Mouse (Mus musculus): ENCODE measurements at regions not wholly inside any gene's neighbourhood (a gene's known extent, or its start where the extent isn't known, plus 50 kb on each side); places are given as distances from the start of the nearest gene placed in this dataset.

DNA sequence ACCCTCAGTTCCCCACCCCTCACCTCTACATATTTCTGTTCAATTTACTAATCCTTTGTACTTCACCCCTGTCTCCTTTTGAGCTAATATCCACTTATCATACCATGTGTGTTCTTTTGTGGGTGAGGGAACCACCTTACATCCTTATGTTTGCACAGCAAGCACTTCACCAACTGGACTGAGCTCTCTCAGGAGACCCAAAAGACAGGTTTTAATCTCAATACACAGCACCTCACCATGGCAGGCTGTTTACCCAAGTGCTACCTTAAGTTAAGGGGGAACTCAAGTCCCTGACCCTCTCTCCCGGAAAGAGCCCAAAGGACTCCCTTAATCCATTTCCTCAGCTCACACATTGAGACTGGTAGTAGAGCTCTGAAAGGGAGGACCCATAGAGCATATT is 62.3 kb upstream of the Agr3 start:
- no peak overlapping the region for H3K27ac ChIP-seq (ENCODE audit: insufficient read depth, low read depth, low read length, poor library complexity, severe bottlenecking)
- no peaks in the 10 kb centered on the region for H3K4me1 ChIP-seq (ENCODE audit: control insufficient read depth in 2 of 2, insufficient read depth in 2 of 2, low read length in 2 of 2, poor library complexity in 1 of 2)
- H3K36me3 ChIP-seq (ENCODE audit: control insufficient read depth, insufficient read depth, low read length, poor library complexity, severe bottlenecking) = no peaks in the 10 kb centered on the region
- no peak for TF ChIP-seq ZNF384 (IDR thresholded peaks at IDR 0.05; ENCODE audit: low read depth, low read length)
- TF ChIP-seq HCFC1 (IDR thresholded peaks at IDR 0.05; ENCODE audit: borderline replicate concordance, insufficient read depth, low read length) = no peak
- in situ Hi-C loops (cut with MboI; ENCODE audit: low sequenced_read_pairs in 2 of 2, unreplicated experiment in 2 of 2) = no loop called here
- DNase-seq (ENCODE audit: low read depth, low spot score) = no peak
- H3K4me3 ChIP-seq (ENCODE audit: insufficient read depth in 1 of 2, low read depth in 1 of 2, low read length in 2 of 2, poor library complexity in 1 of 2, severe bottlenecking in 1 of 2) = no peak overlapping the region
- H3K9me3 ChIP-seq (ENCODE audit: control insufficient read depth, insufficient read depth, low read depth, low read length) = no peaks in the 10 kb centered on the region
- no peak overlapping the region for H3K9ac ChIP-seq (ENCODE audit: insufficient read depth, low read depth, low read length, poor library complexity, severe bottlenecking)

DNA sequence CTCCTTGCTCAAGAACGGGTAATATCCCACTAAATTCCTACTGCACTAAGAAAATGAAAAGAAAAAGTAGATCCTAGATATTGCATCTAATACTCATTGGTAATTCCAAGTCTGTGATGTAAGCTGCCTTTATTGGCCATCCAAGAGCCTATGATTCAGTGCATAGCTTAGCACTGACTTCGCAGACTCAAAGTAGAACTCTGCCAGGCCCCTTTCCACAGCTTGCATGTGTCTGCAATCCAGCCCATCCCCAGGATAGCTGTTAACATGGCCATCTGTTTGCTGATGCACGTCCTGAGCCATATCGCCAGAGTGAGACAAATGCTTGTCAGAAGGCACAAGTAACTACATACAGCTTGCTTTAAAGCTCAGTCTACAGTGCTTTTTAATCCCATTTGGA is 72.3 kb upstream of the Agr3 start:
- H3K4me1 ChIP-seq (ENCODE audit: control insufficient read depth in 2 of 2, insufficient read depth in 2 of 2, low read length in 2 of 2, poor library complexity in 1 of 2) = no peaks in the 10 kb centered on the region
- no peaks in the 10 kb centered on the region for H3K9me3 ChIP-seq (ENCODE audit: control insufficient read depth, insufficient read depth, low read depth, low read length)
- no peaks in the 10 kb centered on the region for H3K36me3 ChIP-seq (ENCODE audit: control insufficient read depth, insufficient read depth, low read length, poor library complexity, severe bottlenecking)
- no peak overlapping the region for H3K4me3 ChIP-seq (ENCODE audit: insufficient read depth in 1 of 2, low read depth in 1 of 2, low read length in 2 of 2, poor library complexity in 1 of 2, severe bottlenecking in 1 of 2)
- no peak for DNase-seq (ENCODE audit: low read depth, low spot score)
- no peak for TF ChIP-seq ZNF384 (IDR thresholded peaks at IDR 0.05; ENCODE audit: low read depth, low read length)
- TF ChIP-seq ZC3H11A (IDR thresholded peaks at IDR 0.05; ENCODE audit: borderline replicate concordance, low read depth, low read length) = no peak
- no peak for TF ChIP-seq HCFC1 (IDR thresholded peaks at IDR 0.05; ENCODE audit: borderline replicate concordance, insufficient read depth, low read length)
- TF ChIP-seq CHD2 (IDR thresholded peaks at IDR 0.05; ENCODE audit: low read depth, low read length) = no peak
- TF ChIP-seq MAFK (IDR thresholded peaks at IDR 0.05; ENCODE audit: insufficient read depth, low read depth, low read length) = no peak
- in situ Hi-C loops (cut with MboI; ENCODE audit: low sequenced_read_pairs in 2 of 2, unreplicated experiment in 2 of 2) = no loop called here
- H3K27ac ChIP-seq (ENCODE audit: insufficient read depth, low read depth, low read length, poor library complexity, severe bottlenecking) = no peak overlapping the region
- H3K9ac ChIP-seq (ENCODE audit: insufficient read depth, low read depth, low read length, poor library complexity, severe bottlenecking) = no peak overlapping the region

DNA sequence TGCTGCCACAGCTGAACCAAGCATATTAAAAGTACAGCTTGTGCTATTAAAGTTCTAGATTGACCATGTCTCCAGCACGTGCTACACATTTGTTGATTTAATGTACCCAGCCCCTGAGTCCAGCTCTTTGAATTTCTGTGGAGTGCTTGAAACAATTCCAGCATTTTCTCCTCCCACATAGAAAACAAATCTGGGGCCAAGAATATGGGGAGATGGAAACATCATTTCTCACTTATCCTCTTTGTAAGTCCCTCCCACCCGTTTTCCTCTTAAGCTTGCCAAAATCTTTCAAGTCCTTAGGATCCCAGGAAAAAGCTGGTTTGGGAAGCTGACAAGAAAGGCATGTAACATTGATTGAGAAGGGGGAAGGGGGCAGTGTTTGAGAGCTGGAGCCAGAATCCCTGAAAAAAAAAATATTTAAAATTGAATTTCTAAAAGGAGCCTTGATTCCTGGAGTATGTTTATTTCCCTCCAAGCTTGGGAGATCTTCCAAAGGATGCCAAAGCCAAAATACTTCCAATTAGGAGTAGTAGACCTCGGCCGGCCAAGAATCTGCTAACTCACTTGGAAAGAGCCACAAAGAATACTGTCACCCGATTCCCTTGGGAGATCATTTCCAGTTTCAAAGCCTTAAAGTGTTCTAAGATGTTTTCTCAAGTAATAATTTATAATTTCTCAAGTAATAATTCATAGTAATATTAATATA is 78.4 kb upstream of the Agr3 start:
- H3K36me3 ChIP-seq (ENCODE audit: control insufficient read depth, insufficient read depth, low read length, poor library complexity, severe bottlenecking) = no peaks in the 10 kb centered on the region
- TF ChIP-seq HCFC1 (IDR thresholded peaks at IDR 0.05; ENCODE audit: borderline replicate concordance, insufficient read depth, low read length) = no peak
- no peak for TF ChIP-seq MAFK (IDR thresholded peaks at IDR 0.05; ENCODE audit: insufficient read depth, low read depth, low read length)
- TF ChIP-seq ZNF384 (IDR thresholded peaks at IDR 0.05; ENCODE audit: low read depth, low read length) = no peak
- no peak for TF ChIP-seq CHD2 (IDR thresholded peaks at IDR 0.05; ENCODE audit: low read depth, low read length)
- TF ChIP-seq ZC3H11A (IDR thresholded peaks at IDR 0.05; ENCODE audit: borderline replicate concordance, low read depth, low read length) = no peak
- H3K4me3 ChIP-seq (ENCODE audit: insufficient read depth in 1 of 2, low read depth in 1 of 2, low read length in 2 of 2, poor library complexity in 1 of 2, severe bottlenecking in 1 of 2) = no peak overlapping the region
- no peaks in the 10 kb centered on the region for H3K4me1 ChIP-seq (ENCODE audit: control insufficient read depth in 2 of 2, insufficient read depth in 2 of 2, low read length in 2 of 2, poor library complexity in 1 of 2)
- DNase-seq (ENCODE audit: low read depth, low spot score) = no peak
- no peak overlapping the region for H3K27ac ChIP-seq (ENCODE audit: insufficient read depth, low read depth, low read length, poor library complexity, severe bottlenecking)
- no peaks in the 10 kb centered on the region for H3K9me3 ChIP-seq (ENCODE audit: control insufficient read depth, insufficient read depth, low read depth, low read length)
- in situ Hi-C loops (cut with MboI; ENCODE audit: low sequenced_read_pairs in 2 of 2, unreplicated experiment in 2 of 2) = no loop called here
- no peak overlapping the region for H3K9ac ChIP-seq (ENCODE audit: insufficient read depth, low read depth, low read length, poor library complexity, severe bottlenecking)

DNA sequence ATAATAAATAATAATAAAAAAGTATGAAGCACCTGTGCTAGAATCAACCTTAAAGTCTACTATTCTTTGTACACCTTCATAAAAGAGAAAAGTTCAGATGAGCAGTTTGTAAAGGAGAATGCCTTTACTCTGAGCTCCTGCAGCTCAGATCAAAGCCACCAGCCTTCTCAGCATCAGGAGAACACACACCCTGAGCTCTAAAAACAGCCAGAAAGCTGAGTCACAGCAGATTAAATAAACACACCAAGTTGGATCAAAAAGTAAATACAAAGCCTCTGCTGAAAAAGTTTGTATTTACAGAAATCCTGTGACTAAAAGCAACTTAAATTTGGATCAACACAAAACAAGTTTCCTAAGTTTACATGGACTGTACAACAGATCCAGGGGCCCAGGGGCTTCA is 88.5 kb upstream of the Agr3 start:
- no peaks in the 10 kb centered on the region for H3K9me3 ChIP-seq (ENCODE audit: control insufficient read depth, insufficient read depth, low read depth, low read length)
- TF ChIP-seq CHD2 (IDR thresholded peaks at IDR 0.05; ENCODE audit: low read depth, low read length) (no peak), HCFC1 (IDR thresholded peaks at IDR 0.05; ENCODE audit: borderline replicate concordance, insufficient read depth, low read length) (no peak)
- no peak for DNase-seq (ENCODE audit: low read depth, low spot score)
- no peak overlapping the region for H3K9ac ChIP-seq (ENCODE audit: insufficient read depth, low read depth, low read length, poor library complexity, severe bottlenecking)
- H3K36me3 ChIP-seq (ENCODE audit: control insufficient read depth, insufficient read depth, low read length, poor library complexity, severe bottlenecking) = no peaks in the 10 kb centered on the region
- in situ Hi-C loops (cut with MboI; ENCODE audit: low sequenced_read_pairs in 2 of 2, unreplicated experiment in 2 of 2) = no loop called here
- no peaks in the 10 kb centered on the region for H3K4me1 ChIP-seq (ENCODE audit: control insufficient read depth in 2 of 2, insufficient read depth in 2 of 2, low read length in 2 of 2, poor library complexity in 1 of 2)
- no peak overlapping the region for H3K27ac ChIP-seq (ENCODE audit: insufficient read depth, low read depth, low read length, poor library complexity, severe bottlenecking)
- H3K4me3 ChIP-seq (ENCODE audit: insufficient read depth in 1 of 2, low read depth in 1 of 2, low read length in 2 of 2, poor library complexity in 1 of 2, severe bottlenecking in 1 of 2) = no peak overlapping the region

DNA sequence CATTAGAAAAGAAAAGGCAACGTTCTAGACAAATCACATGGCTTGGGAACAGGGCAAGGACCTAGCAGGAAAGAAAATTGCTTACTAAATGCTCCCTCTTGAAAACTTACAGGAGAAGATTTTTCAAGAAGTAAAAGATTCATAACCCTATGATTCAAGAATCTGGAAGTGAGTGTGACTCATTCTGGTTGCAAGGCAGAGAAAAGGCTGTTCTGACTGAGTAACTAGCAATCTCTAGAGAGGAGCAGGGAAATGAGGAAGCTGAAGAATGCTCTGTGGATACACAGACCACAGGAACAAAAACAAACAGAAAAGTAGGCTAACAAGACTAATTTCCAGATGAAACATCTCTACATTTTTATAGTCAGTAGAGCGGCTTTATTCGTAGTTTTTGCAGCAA is 92.1 kb upstream of the Agr3 start:
- Histone ChIP-seq H3K4me3 (ENCODE audit: insufficient read depth in 1 of 2, low read depth in 1 of 2, low read length in 2 of 2, poor library complexity in 1 of 2, severe bottlenecking in 1 of 2) (no peak overlapping the region), H3K4me1 (ENCODE audit: control insufficient read depth in 2 of 2, insufficient read depth in 2 of 2, low read length in 2 of 2, poor library complexity in 1 of 2) (no peaks in the 10 kb centered on the region), H3K9me3 (ENCODE audit: control insufficient read depth, insufficient read depth, low read depth, low read length) (no peaks in the 10 kb centered on the region), H3K9ac (ENCODE audit: insufficient read depth, low read depth, low read length, poor library complexity, severe bottlenecking) (no peak overlapping the region), H3K36me3 (ENCODE audit: control insufficient read depth, insufficient read depth, low read length, poor library complexity, severe bottlenecking) (no peaks in the 10 kb centered on the region), H3K27ac (ENCODE audit: insufficient read depth, low read depth, low read length, poor library complexity, severe bottlenecking) (no peak overlapping the region)
- DNase-seq (ENCODE audit: low read depth, low spot score) = no peak
- TF ChIP-seq MAFK (IDR thresholded peaks at IDR 0.05; ENCODE audit: insufficient read depth, low read depth, low read length) (no peak), ZC3H11A (IDR thresholded peaks at IDR 0.05; ENCODE audit: borderline replicate concordance, low read depth, low read length) (no peak), ZNF384 (IDR thresholded peaks at IDR 0.05; ENCODE audit: low read depth, low read length) (no peak), CHD2 (IDR thresholded peaks at IDR 0.05; ENCODE audit: low read depth, low read length) (no peak), HCFC1 (IDR thresholded peaks at IDR 0.05; ENCODE audit: borderline replicate concordance, insufficient read depth, low read length) (no peak)
- in situ Hi-C loops (cut with MboI; ENCODE audit: low sequenced_read_pairs in 2 of 2, unreplicated experiment in 2 of 2) = no loop called here

Data from ES-E14 (cell line).